Mouse (Mus musculus) forebrain, postnatal 0 days (tissue): Measurements from ENCODE around the gene Dis3l2. TPM values are rescaled to one million over a fixed set of nuclear protein-coding genes. Genes with fewer than 3 reads are reported as not detected.

Experiments
- ATAC-seq: fragments of 200-750 bp; cut with Nextera tagmentation; 2 replicates; pipeline ENCODE4 v1.8.0; 2017; ENCODE audit warnings: mild to moderate bottlenecking, moderate library complexity
- DNase-seq: peaks from one replicate; pipeline ENCODE4 v3.0.0-alpha.2; 2015
- H3K27ac ChIP-seq: fragments of 300-500 bp; sonication (generic); 2 replicates; pipeline ENCODE4 v1.5.1; 2014; ENCODE audit warnings: low read depth, mild to moderate bottlenecking, antibody characterized with exemption, low read length, moderate library complexity, mixed read lengths
- H3K27me3 ChIP-seq: fragments of 300-500 bp; sonication (generic); 2 replicates; pipeline ENCODE4 v1.6.1; 2014; ENCODE audit warnings: mild to moderate bottlenecking, low read length, mixed read lengths; ENCODE audit not compliant: insufficient read depth
- H3K36me3 ChIP-seq: fragments of 300-500 bp; sonication (generic); 2 replicates; pipeline ENCODE4 v1.6.1; 2014; ENCODE audit warnings: mild to moderate bottlenecking, moderate library complexity; ENCODE audit not compliant: insufficient read depth
- H3K4me1 ChIP-seq: fragments of 300-500 bp; sonication (generic); 2 replicates; pipeline ENCODE4 v1.6.1; 2014; ENCODE audit warnings: antibody characterized with exemption; ENCODE audit not compliant: insufficient read depth
- H3K4me2 ChIP-seq: fragments of 300-500 bp; sonication (generic); 2 replicates; pipeline ENCODE4 v1.6.1; 2014; ENCODE audit warnings: low read depth, mild to moderate bottlenecking, moderate library complexity
- H3K4me3 ChIP-seq: fragments of 300-500 bp; sonication (generic); 2 replicates; pipeline ENCODE4 v1.5.1; 2014; ENCODE audit warnings: low read depth, low read length, mixed read lengths
- H3K9ac ChIP-seq: fragments of 300-500 bp; sonication (generic); 2 replicates; pipeline ENCODE4 v1.6.1; 2014; ENCODE audit warnings: mild to moderate bottlenecking
- H3K9me3 ChIP-seq: fragments of 300-500 bp; sonication (generic); 2 replicates; pipeline ENCODE4 v1.6.1; 2016; ENCODE audit warnings: low read length
- CTCF ChIP-seq: sonication (generic); IDR thresholded peaks from 2 replicates; pipeline ENCODE4 v1.5.1; 2016; ENCODE audit warnings: antibody characterized with exemption, control low read depth, low read depth
- WGBS: fragments of 180-500 bp; shearing (Covaris S2); extraction: QIAGEN DNeasy Blood & Tissue Kit; methylation state at CpG from one replicate; pipeline ENCODE4 v1.1.7; 2014; 5-methylcytosine and 5-hydroxymethylcytosine counted together
- polyA plus RNA-seq: library from polyadenylated mRNA; unstranded; fragments of >200 nt; fragmentation: Nextera tagmentation; extraction: Ambion mirVana; gene quantifications from 2 replicates; pipeline ENCODE4 v1.2.1, GENCODE M21; 2015
- total RNA-seq: library from RNA; depleted of rRNA; stranded (reverse); fragments of >200 nt; gene quantifications from 2 replicates; pipeline ENCODE4 v1.2.3, GENCODE M21; 2014

Dis3l2 gene
- total and polyA plus RNA-seq, 2 experiments from 2014 or later = 35.0 to 53.6 TPM

DNA sequence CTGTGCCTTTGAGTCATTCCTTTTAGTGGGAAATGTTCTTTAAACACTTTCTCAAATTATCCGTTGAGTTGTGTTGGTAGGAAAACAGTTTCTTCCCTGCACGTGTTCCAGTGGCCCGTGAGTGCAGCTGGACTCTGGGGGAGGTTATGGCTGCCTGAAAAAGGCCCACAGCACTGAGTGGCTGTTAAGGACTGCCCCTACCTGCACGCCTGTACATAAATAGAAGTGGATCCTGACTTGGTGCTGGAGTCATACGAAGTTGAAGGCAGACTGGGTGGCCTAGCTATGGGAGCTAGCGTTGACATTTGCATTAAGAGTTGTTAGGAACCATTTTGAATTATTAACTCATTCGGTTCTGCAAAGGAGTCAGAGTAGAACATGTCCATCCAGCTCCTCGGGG lies 49.8 kb downstream of the Dis3l2 start:
- Histone ChIP-seq H3K4me3 (no peak overlapping the region), H3K9ac (no peak overlapping the region), H3K9me3 (peaks cover 3% of the 10 kb centered on the region; the same call in 1 of the 2 replicates), H3K36me3 (peaks cover 12% of the 10 kb centered on the region), H3K4me2 (no peak overlapping the region), H3K27ac (no peak overlapping the region), H3K4me1 (no peaks in the 10 kb centered on the region), H3K27me3 (no peaks in the 10 kb centered on the region)
- DNase-seq (no peak), ATAC-seq (no peak)
- 87% methylated on average over 8 of the region's 8 CpGs for whole genome bisulfite sequencing
- no peak for TF ChIP-seq CTCF

DNA sequence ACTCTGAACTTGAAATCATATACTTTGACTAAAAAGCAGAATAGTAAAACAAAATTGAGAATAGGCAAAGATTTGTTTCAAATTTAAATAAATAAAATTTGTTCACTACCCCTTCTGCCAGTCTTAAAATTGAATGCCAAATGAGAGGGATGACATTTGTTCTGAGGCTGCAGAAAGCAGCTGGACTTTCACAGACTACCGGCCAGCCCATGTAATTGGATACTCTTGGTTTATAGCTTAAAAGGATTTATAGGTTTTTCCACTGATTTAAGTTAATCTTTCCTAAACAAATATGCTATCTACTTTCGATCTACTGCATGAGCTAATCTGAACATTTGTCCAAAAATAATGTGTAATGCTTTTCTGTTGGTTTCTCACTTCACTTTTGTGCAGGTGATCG lies 50.7 kb downstream of the Dis3l2 start:
- H3K36me3 ChIP-seq = peaks cover 12% of the 10 kb centered on the region
- no peak overlapping the region for H3K4me2 ChIP-seq
- ATAC-seq (no peak), DNase-seq (no peak)
- no peak overlapping the region for H3K27ac ChIP-seq
- no peak for TF ChIP-seq CTCF
- H3K9ac ChIP-seq = no peak overlapping the region
- H3K4me3 ChIP-seq = no peak overlapping the region
- WGBS = 88% methylated on average over 3 of the region's 3 CpGs
- peaks cover 3% of the 10 kb centered on the region; the same call in 1 of the 2 replicates for H3K9me3 ChIP-seq
- H3K27me3 ChIP-seq = no peaks in the 10 kb centered on the region
- no peaks in the 10 kb centered on the region for H3K4me1 ChIP-seq

DNA sequence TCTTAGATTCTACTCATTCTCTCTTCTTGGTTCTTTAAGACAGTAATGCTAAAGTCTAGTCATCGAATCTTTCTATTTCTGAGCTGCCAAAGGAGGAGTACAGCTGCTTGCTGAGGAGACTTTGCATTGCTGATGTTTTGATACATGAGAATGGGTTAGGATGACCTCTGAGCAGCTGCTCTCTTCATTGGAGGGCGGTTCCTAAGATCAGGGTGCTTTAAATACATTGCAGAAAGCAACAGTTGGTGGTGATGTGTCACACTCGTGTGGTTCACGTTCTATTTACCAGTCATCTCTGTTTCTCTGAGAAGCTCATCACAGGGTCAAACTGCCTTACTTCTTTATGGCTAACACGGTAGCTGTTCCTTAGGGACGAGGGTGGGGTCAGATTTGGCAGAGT lies 54.5 kb downstream of the Dis3l2 start:
- H3K27me3 ChIP-seq = no peaks in the 10 kb centered on the region
- 88% methylated on average over 6 of the region's 6 CpGs for WGBS
- no peak overlapping the region for H3K4me3 ChIP-seq
- no peak overlapping the region for H3K4me2 ChIP-seq
- H3K9me3 ChIP-seq = no peaks in the 10 kb centered on the region
- no peaks in the 10 kb centered on the region for H3K4me1 ChIP-seq
- H3K36me3 ChIP-seq = 0 out of 2 replicates have a peak, but pooled peaks cover 9% of the 10 kb centered on the region
- H3K9ac ChIP-seq = no peak overlapping the region
- no peak for TF ChIP-seq CTCF
- DNase-seq = no peak
- no peak overlapping the region for H3K27ac ChIP-seq
- ATAC-seq = no peak

GRCm38 (mm10) chr1:86762161-86762560 lies 58.6 kb downstream of the Dis3l2 start:
- Histone ChIP-seq H3K9ac (no peak overlapping the region), H3K27me3 (no peaks in the 10 kb centered on the region), H3K36me3 (0 out of 2 replicates have a peak, but pooled peaks cover 7% of the 10 kb centered on the region), H3K27ac (no peak overlapping the region), H3K4me3 (no peak overlapping the region), H3K9me3 (no peaks in the 10 kb centered on the region), H3K4me2 (no peak overlapping the region), H3K4me1 (no peaks in the 10 kb centered on the region)
- DNase-seq (no peak), ATAC-seq (no peak)
- WGBS = 89% methylated on average over 6 of the region's 6 CpGs
- TF ChIP-seq CTCF = no peak

DNA sequence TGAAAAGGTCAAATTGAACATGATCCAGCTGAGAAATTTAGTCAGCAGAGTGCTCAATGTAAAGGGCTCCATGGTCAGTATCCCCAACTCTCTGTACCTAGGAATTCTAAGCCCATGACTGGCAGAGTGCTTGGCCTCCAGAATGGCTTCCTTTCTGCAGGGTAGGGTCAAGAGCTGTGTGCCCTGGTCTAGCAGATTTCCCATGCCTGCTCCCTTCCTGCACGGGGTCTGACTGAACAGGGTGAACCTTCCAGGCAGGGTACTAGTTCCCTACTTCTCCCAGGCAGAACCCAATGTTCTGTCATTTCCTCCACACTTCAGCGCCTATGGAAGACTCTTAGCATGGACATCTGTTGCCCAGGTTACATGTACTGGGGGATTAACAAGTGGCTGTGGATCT lies 97.6 kb downstream of the Dis3l2 start:
- Histone ChIP-seq H3K27ac (no peak overlapping the region), H3K36me3 (no peaks in the 10 kb centered on the region), H3K4me3 (no peak overlapping the region), H3K27me3 (no peaks in the 10 kb centered on the region), H3K4me1 (no peaks in the 10 kb centered on the region), H3K9me3 (no peaks in the 10 kb centered on the region), H3K4me2 (no peak overlapping the region), H3K9ac (no peak overlapping the region)
- ATAC-seq (no peak), DNase-seq (no peak)
- WGBS = 96% methylated on average over 2 of the region's 2 CpGs
- TF ChIP-seq CTCF = no peak

GRCm38 (mm10) chr1:86811756-86812155 lies 108.1 kb downstream of the Dis3l2 start:
- Histone ChIP-seq H3K27me3 (no peaks in the 10 kb centered on the region), H3K9me3 (no peaks in the 10 kb centered on the region), H3K9ac (no peak overlapping the region), H3K4me3 (no peak overlapping the region), H3K36me3 (no peaks in the 10 kb centered on the region), H3K4me1 (no peaks in the 10 kb centered on the region), H3K27ac (no peak overlapping the region), H3K4me2 (no peak overlapping the region)
- DNase-seq (no peak), ATAC-seq (no peak)
- 75% methylated on average over 3 of the region's 3 CpGs for WGBS
- no peak for TF ChIP-seq CTCF

- DNase-seq (no peak), ATAC-seq (no peak)
- no peak for TF ChIP-seq CTCF
- H3K9ac ChIP-seq = no peak overlapping the region
- 65% methylated on average over 1 of the region's 1 CpGs for WGBS
- no peaks in the 10 kb centered on the region for H3K27me3 ChIP-seq
- no peak overlapping the region for H3K27ac ChIP-seq
- no peak overlapping the region for H3K4me3 ChIP-seq
- no peak overlapping the region for H3K4me2 ChIP-seq
- no peaks in the 10 kb centered on the region for H3K36me3 ChIP-seq
- no peaks in the 10 kb centered on the region for H3K9me3 ChIP-seq
- H3K4me1 ChIP-seq = no peaks in the 10 kb centered on the region
Observed at GRCm38 (mm10) chr1:86822266-86822665, 118.7 kb downstream of the Dis3l2 start.
